ENCODE assay signal across 12 mouse cellular contexts in the genomic region with DNA sequence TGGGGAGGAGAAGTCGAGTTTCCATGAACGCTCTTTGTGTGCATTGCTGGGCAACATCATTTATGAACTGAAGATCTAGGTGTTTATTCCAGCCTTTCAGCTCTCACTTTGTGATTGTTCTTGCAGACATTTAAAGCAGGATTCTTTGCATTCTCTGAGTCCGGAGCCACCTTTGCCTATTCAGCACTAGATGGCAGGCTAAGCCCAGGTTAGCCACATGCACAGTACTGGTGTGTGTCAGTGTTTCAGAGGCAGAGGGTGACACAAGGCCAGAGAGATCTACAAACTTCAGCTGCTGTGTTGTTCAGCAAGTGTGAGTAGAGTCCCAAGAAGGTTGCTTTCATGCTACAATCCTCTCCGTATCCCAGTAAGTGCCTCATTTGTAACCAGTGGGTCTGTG. TPM values are rescaled to one million over a fixed set of nuclear protein-coding genes. Genes with fewer than 3 reads are reported as not detected.
DNase-seq lines count a peak whose midpoint lies in the region; ATAC-seq and TF ChIP-seq lines count a peak whose summit lies in the region.
"Not testable (repeated sequence)": the region's sequence is repeated elsewhere in the genome, so short reads cannot be mapped to it uniquely, and the experiment has no call there.
"Had no signal": no experiment of that assay in that cellular context is flagged by ENCODE, and none has a peak within 500 bp of the region (broad histone marks: within the 10 kb centered on the region; RNA-seq: fewer than 3 reads in every experiment).

No protein-coding gene starts in this region.

- 0 out of 2 replicates have a peak, but pooled peaks have one; percentile 73 for ATAC-seq in intestine, embryonic 15.5 days
- ATAC-seq in lung, embryonic 16.5 days (ENCODE audit: low read depth), result peak; percentile 76

- not testable (repeated sequence) for H3K9ac ChIP-seq in intestine, embryonic 15.5 days; lung, embryonic 16.5 days (ENCODE audit: low read length)

- H3K27ac ChIP-seq in cortical plate, adult 2 months (ENCODE audit: insufficient read depth, low read length); intestine, embryonic 15.5 days; lung, embryonic 16.5 days (ENCODE audit: low read length): not testable (repeated sequence)

- TF ChIP-seq POLR2A in cortical plate, adult 2 months (IDR thresholded peaks at IDR 0.05; ENCODE audit: extremely low read depth, insufficient read depth, low read length), result not testable (repeated sequence)

- not testable (repeated sequence) for H3K4me1 ChIP-seq in cortical plate, adult 2 months (ENCODE audit: control insufficient read depth, insufficient read depth, low read length); intestine, embryonic 15.5 days (replicated peaks); lung, embryonic 16.5 days (replicated peaks; ENCODE audit: control insufficient read depth, insufficient read depth, low read length)

- H3K4me3 ChIP-seq in cortical plate, adult 2 months (ENCODE audit: insufficient read depth, low read length); intestine, embryonic 15.5 days (replicated peaks); lung, embryonic 16.5 days (ENCODE audit: low read length): not testable (repeated sequence)

- 25% methylated on average over 4 of the region's 4 CpGs for WGBS in intestine, embryonic 15.5 days
- WGBS in lung, embryonic 16.5 days, result 29% methylated on average over 4 of the region's 4 CpGs

- H3K4me2 ChIP-seq in intestine, embryonic 15.5 days (replicated peaks); lung, embryonic 16.5 days (ENCODE audit: low read depth, low read length): not testable (repeated sequence)

- peak; percentile 79 for TF ChIP-seq CTCF in cortical plate, adult 2 months (IDR thresholded peaks at IDR 0.05; ENCODE audit: extremely low read depth, insufficient read depth, low read length)

- H3K36me3 ChIP-seq in intestine, embryonic 15.5 days; lung, embryonic 16.5 days (ENCODE audit: control insufficient read depth, insufficient read depth, low read length): not testable (repeated sequence)

- intact Hi-C loops in gastrocnemius, postnatal 14 days (cut with DNase I; ENCODE audit: low total_unique reads), result not testable (repeated sequence)

- H3K9me3 ChIP-seq in intestine, embryonic 15.5 days; lung, embryonic 16.5 days (ENCODE audit: control insufficient read depth, low read length): not testable (repeated sequence)

- H3K27me3 ChIP-seq in intestine, embryonic 15.5 days (replicated peaks); lung, embryonic 16.5 days (ENCODE audit: control insufficient read depth, insufficient read depth, low read depth, low read length): not testable (repeated sequence)

- DNase-seq in NIH3T3 (ENCODE audit: low read depth), result peak; percentile 78
- peak; percentile 30 for DNase-seq in gastrocnemius, postnatal 14 days
- peak; percentile 39 to 57 for DNase-seq in layer of hippocampus, postnatal 10 days (ENCODE audit: low spot score in 2 of 2)
- DNase-seq in right cerebral cortex, adult 18-20 months, result peak; percentile 60

RNA-seq across cellular contexts. Expression of a gene that starts 1.7 kb away (rescaled TPM):
- not detected in 2 replicates for polyA plus RNA-seq in cortical plate, adult 2 months (2012; rRNA removed)
- total RNA-seq in gastrocnemius, postnatal 14 days (2021), result not detected
- not detected in 2 replicates for polyA plus RNA-seq in intestine, embryonic 15.5 days (2015; fragmentation: Nextera tagmentation; extraction: Ambion mirVana)
- total RNA-seq in layer of hippocampus, postnatal 10 days (2021), result not detected
- not detected in 2 replicates for polyA plus RNA-seq in lung, embryonic 16.5 days (2015; fragmentation: Nextera tagmentation; extraction: Ambion mirVana)
- total RNA-seq: adrenal gland, adult 8-10 months; heart, adult 8-10 months; left cerebral cortex, postnatal 4 days had no signal
- polyA plus RNA-seq: embryonic facial prominence, embryonic 13.5 days; spleen, adult 2 months had no signal

RNA-seq across cellular contexts. Expression of a gene that starts 45.2 kb away (rescaled TPM):
- 106 and 107 TPM in 2 replicates for polyA plus RNA-seq in cortical plate, adult 2 months (2012; rRNA removed)
- total RNA-seq in gastrocnemius, postnatal 14 days (2021), result 10 to 100 TPM; 40.8 to 41.4 TPM
- 64.8 and 69.3 TPM in 2 replicates for polyA plus RNA-seq in intestine, embryonic 15.5 days (2015; fragmentation: Nextera tagmentation; extraction: Ambion mirVana)
- total RNA-seq in layer of hippocampus, postnatal 10 days (2021), result 100 to 1,000 TPM; 139 to 140 TPM
- polyA plus RNA-seq in lung, embryonic 16.5 days (2015; fragmentation: Nextera tagmentation; extraction: Ambion mirVana), result 57.8 and 62.7 TPM in 2 replicates
